Mouse (Mus musculus) kidney, adult 2 months (tissue): ENCODE results near the gene Glt6d1.

Experiments
- CTCF ChIP-seq: fragments of 200-500 bp; conservative IDR thresholded peaks from 2 replicates; pipeline ENCODE4 v1.5.1; 2011; ENCODE audit warnings: low read depth, mild to moderate bottlenecking, control low read depth, low read length, moderate library complexity, mixed read lengths; ENCODE audit not compliant: insufficient read depth, insufficient read length
- POLR2A ChIP-seq: fragments of 200-500 bp; IDR thresholded peaks from one replicate; pipeline ENCODE4 v1.6.1; 2011; ENCODE audit warnings: low read depth, low read length, control low read depth

- TF ChIP-seq CTCF, result no peak
- no peak for TF ChIP-seq POLR2A
Observed at GRCm38 (mm10) chr2:25859891-25860290, 44.2 kb upstream of the Glt6d1 start.
